Mouse (Mus musculus) bone marrow macrophage, adult 2 months (primary cell): ENCODE measurements around the gene 1700028J19Rik.

Experiments used
- CTCF ChIP-seq: IDR thresholded peaks from 2 replicates; pipeline ENCODE4 v1.5.1; 2012; ENCODE audit warnings: low read depth, mild to moderate bottlenecking, low read length, moderate library complexity
- POLR2A ChIP-seq: IDR thresholded peaks from 2 replicates; pipeline ENCODE4 v1.6.1; 2012; ENCODE audit warnings: mild to moderate bottlenecking, low read depth, low read length, borderline replicate concordance

- TF ChIP-seq CTCF (no peak), POLR2A (no peak)
Measured at GRCm38 (mm10) chr7:44254930-44255329, 8.4 kb upstream of the 1700028J19Rik start.
